Mouse (Mus musculus): ENCODE measurements around the gene Gm17190. TPM values are rescaled to one million over a fixed set of nuclear protein-coding genes. Genes with fewer than 3 reads are reported as not detected.
"Not testable (repeated sequence)": the region's sequence is repeated elsewhere in the genome, so short reads cannot be mapped to it uniquely, and the experiment has no call there.

Gene Gm17190
- polyA plus RNA-seq (2015; fragmentation: Nextera tagmentation; extraction: Ambion mirVana): 0.25 TPM in 1 of 2 replicates, not detected in the other

GRCm38 (mm10) chr13:96081754-96082153, at the start of gene Gm17190:
Gene Gm17190 (plus strand): TSS chr13:96082054.
- not testable (repeated sequence) for H3K27ac ChIP-seq; H3K4me3 ChIP-seq; H3K9ac ChIP-seq; H3K4me2 ChIP-seq; H3K4me1 ChIP-seq; H3K36me3 ChIP-seq; ATAC-seq (ENCODE audit: insufficient number of reproducible peaks, insufficient read depth, low FRiP score, low TSS enrichment, low read depth); H3K9me3 ChIP-seq; H3K27me3 ChIP-seq
- WGBS: 72% methylated on average over 1 of the region's 1 CpGs

GRCm38 (mm10) chr13:96039536-96039935, 42.3 kb upstream of the Gm17190 start:
- 82% methylated on average over 1 of the region's 1 CpGs for WGBS
- H3K4me2 ChIP-seq: no peak overlapping the region
- H3K4me1 ChIP-seq: no peaks in the 10 kb centered on the region
- H3K36me3 ChIP-seq: no peaks in the 10 kb centered on the region
- H3K27me3 ChIP-seq: no peaks in the 10 kb centered on the region
- no peak overlapping the region for H3K9ac ChIP-seq
- no peak overlapping the region for H3K27ac ChIP-seq
- H3K9me3 ChIP-seq: no peaks in the 10 kb centered on the region
- no peak for ATAC-seq (ENCODE audit: insufficient number of reproducible peaks, insufficient read depth, low FRiP score, low TSS enrichment, low read depth)
- no peak overlapping the region for H3K4me3 ChIP-seq

- no peak overlapping the region for H3K27ac ChIP-seq
- no peak overlapping the region for H3K9ac ChIP-seq
- 71% methylated on average over 11 of the region's 11 CpGs for WGBS
- no peak overlapping the region for H3K4me3 ChIP-seq
- H3K9me3 ChIP-seq: no peaks in the 10 kb centered on the region
- no peaks in the 10 kb centered on the region for H3K4me1 ChIP-seq
- no peak overlapping the region for H3K4me2 ChIP-seq
- H3K27me3 ChIP-seq: no peaks in the 10 kb centered on the region
- H3K36me3 ChIP-seq: no peaks in the 10 kb centered on the region
- ATAC-seq (ENCODE audit: insufficient number of reproducible peaks, insufficient read depth, low FRiP score, low TSS enrichment, low read depth): no peak
Observed at GRCm38 (mm10) chr13:96040275-96041042, 41.4 kb upstream of the Gm17190 start.

- ATAC-seq (ENCODE audit: insufficient number of reproducible peaks, insufficient read depth, low FRiP score, low TSS enrichment, low read depth): no peak
- 70% methylated on average over 5 of the region's 5 CpGs for WGBS
Observed at GRCm38 (mm10) chr13:96045396-96045795, 36.5 kb upstream of the Gm17190 start.

GRCm38 (mm10) chr13:96052755-96053154, 29.1 kb upstream of the Gm17190 start:
- ATAC-seq (ENCODE audit: insufficient number of reproducible peaks, insufficient read depth, low FRiP score, low TSS enrichment, low read depth): no peak
- Histone ChIP-seq H3K36me3 (no peaks in the 10 kb centered on the region), H3K4me3 (no peak overlapping the region), H3K9me3 (no peaks in the 10 kb centered on the region), H3K27ac (no peak overlapping the region), H3K4me2 (no peak overlapping the region), H3K4me1 (no peaks in the 10 kb centered on the region), H3K27me3 (no peaks in the 10 kb centered on the region), H3K9ac (no peak overlapping the region)
- WGBS: 70% methylated on average over 3 of the region's 3 CpGs

More at GRCm38 (mm10) chr13:96045396-96045795, 36.5 kb upstream of the Gm17190 start:
- Histone ChIP-seq H3K4me1 (no peaks in the 10 kb centered on the region), H3K36me3 (no peaks in the 10 kb centered on the region), H3K27ac (no peak overlapping the region), H3K9ac (no peak overlapping the region), H3K9me3 (no peaks in the 10 kb centered on the region), H3K4me2 (no peak overlapping the region), H3K27me3 (no peaks in the 10 kb centered on the region), H3K4me3 (no peak overlapping the region)

GRCm38 (mm10) chr13:96073555-96073954, 8.3 kb upstream of the Gm17190 start:
- H3K27ac ChIP-seq: no peak overlapping the region
- H3K4me3 ChIP-seq: no peak overlapping the region
- H3K9ac ChIP-seq: no peak overlapping the region
- WGBS: 58% methylated on average over 8 of the region's 8 CpGs
- peaks cover 4% of the 10 kb centered on the region for H3K4me1 ChIP-seq
- no peak for ATAC-seq (ENCODE audit: insufficient number of reproducible peaks, insufficient read depth, low FRiP score, low TSS enrichment, low read depth)
- no peak overlapping the region for H3K4me2 ChIP-seq
- no peaks in the 10 kb centered on the region for H3K9me3 ChIP-seq
- no peaks in the 10 kb centered on the region for H3K27me3 ChIP-seq
- H3K36me3 ChIP-seq: no peaks in the 10 kb centered on the region

GRCm38 (mm10) chr13:96081276-96081675, 578 bp upstream of the Gm17190 start, which contains the start of gene Gm20075:
Gene Gm20075 (minus strand): TSS chr13:96081376.
- not testable (repeated sequence) for ATAC-seq (ENCODE audit: insufficient number of reproducible peaks, insufficient read depth, low FRiP score, low TSS enrichment, low read depth); H3K4me3 ChIP-seq; H3K9me3 ChIP-seq; H3K4me2 ChIP-seq; H3K36me3 ChIP-seq; H3K4me1 ChIP-seq; H3K9ac ChIP-seq; H3K27ac ChIP-seq; H3K27me3 ChIP-seq
- WGBS: 85% methylated on average over 3 of the region's 3 CpGs

GRCm38 (mm10) chr13:96085581-96086302, 3.9 kb downstream of the Gm17190 start:
- H3K9ac ChIP-seq: no peak overlapping the region
- H3K4me1 ChIP-seq: no peaks in the 10 kb centered on the region
- no peak for ATAC-seq (ENCODE audit: insufficient number of reproducible peaks, insufficient read depth, low FRiP score, low TSS enrichment, low read depth)
- H3K36me3 ChIP-seq: no peaks in the 10 kb centered on the region
- no peak overlapping the region for H3K4me3 ChIP-seq
- H3K4me2 ChIP-seq: no peak overlapping the region
- no peak overlapping the region for H3K27ac ChIP-seq
- no peaks in the 10 kb centered on the region for H3K9me3 ChIP-seq
- H3K27me3 ChIP-seq: no peaks in the 10 kb centered on the region
- 89% methylated on average over 7 of the region's 7 CpGs for WGBS

- Histone ChIP-seq H3K4me1 (no peaks in the 10 kb centered on the region), H3K4me2 (no peak overlapping the region), H3K27me3 (no peaks in the 10 kb centered on the region), H3K9ac (no peak overlapping the region), H3K27ac (no peak overlapping the region), H3K9me3 (no peaks in the 10 kb centered on the region), H3K4me3 (no peak overlapping the region), H3K36me3 (no peaks in the 10 kb centered on the region)
- WGBS: 59% methylated on average over 4 of the region's 4 CpGs
- ATAC-seq (ENCODE audit: insufficient number of reproducible peaks, insufficient read depth, low FRiP score, low TSS enrichment, low read depth): no peak
Observed at GRCm38 (mm10) chr13:96090929-96091328, 9.1 kb downstream of the Gm17190 start.

- no peak for ATAC-seq (ENCODE audit: insufficient number of reproducible peaks, insufficient read depth, low FRiP score, low TSS enrichment, low read depth)
- Histone ChIP-seq H3K36me3 (no peaks in the 10 kb centered on the region), H3K4me2 (no peak overlapping the region), H3K4me1 (no peaks in the 10 kb centered on the region), H3K9ac (no peak overlapping the region), H3K9me3 (no peaks in the 10 kb centered on the region), H3K27ac (no peak overlapping the region), H3K4me3 (no peak overlapping the region), H3K27me3 (no peaks in the 10 kb centered on the region)
- WGBS: 84% methylated on average over 4 of the region's 4 CpGs
Observed at GRCm38 (mm10) chr13:96106367-96106766, 24.5 kb downstream of the Gm17190 start.

- Histone ChIP-seq H3K9me3 (no peaks in the 10 kb centered on the region), H3K27ac (no peak overlapping the region), H3K36me3 (no peaks in the 10 kb centered on the region), H3K4me1 (no peaks in the 10 kb centered on the region), H3K4me2 (no peak overlapping the region), H3K9ac (no peak overlapping the region), H3K27me3 (no peaks in the 10 kb centered on the region), H3K4me3 (no peak overlapping the region)
- 89% methylated on average over 3 of the region's 3 CpGs for WGBS
- ATAC-seq (ENCODE audit: insufficient number of reproducible peaks, insufficient read depth, low FRiP score, low TSS enrichment, low read depth): no peak
Observed at GRCm38 (mm10) chr13:96110767-96111166, 28.9 kb downstream of the Gm17190 start.

GRCm38 (mm10) chr13:96112711-96113110, 30.9 kb downstream of the Gm17190 start:
- WGBS: 64% methylated on average over 2 of the region's 2 CpGs
- H3K4me2 ChIP-seq: no peak overlapping the region
- no peak overlapping the region for H3K9ac ChIP-seq
- ATAC-seq (ENCODE audit: insufficient number of reproducible peaks, insufficient read depth, low FRiP score, low TSS enrichment, low read depth): no peak
- no peaks in the 10 kb centered on the region for H3K36me3 ChIP-seq
- H3K9me3 ChIP-seq: no peaks in the 10 kb centered on the region
- H3K4me1 ChIP-seq: no peaks in the 10 kb centered on the region
- no peaks in the 10 kb centered on the region for H3K27me3 ChIP-seq
- H3K4me3 ChIP-seq: no peak overlapping the region
- H3K27ac ChIP-seq: no peak overlapping the region
